Mouse (Mus musculus) right cerebral cortex, postnatal 25 days (tissue): ENCODE data around the gene Gm49450.

Source experiments
- DNase-seq: peaks from one replicate; pipeline ENCODE4 v3.0.0; 2022

The Gm49450 gene

DNA sequence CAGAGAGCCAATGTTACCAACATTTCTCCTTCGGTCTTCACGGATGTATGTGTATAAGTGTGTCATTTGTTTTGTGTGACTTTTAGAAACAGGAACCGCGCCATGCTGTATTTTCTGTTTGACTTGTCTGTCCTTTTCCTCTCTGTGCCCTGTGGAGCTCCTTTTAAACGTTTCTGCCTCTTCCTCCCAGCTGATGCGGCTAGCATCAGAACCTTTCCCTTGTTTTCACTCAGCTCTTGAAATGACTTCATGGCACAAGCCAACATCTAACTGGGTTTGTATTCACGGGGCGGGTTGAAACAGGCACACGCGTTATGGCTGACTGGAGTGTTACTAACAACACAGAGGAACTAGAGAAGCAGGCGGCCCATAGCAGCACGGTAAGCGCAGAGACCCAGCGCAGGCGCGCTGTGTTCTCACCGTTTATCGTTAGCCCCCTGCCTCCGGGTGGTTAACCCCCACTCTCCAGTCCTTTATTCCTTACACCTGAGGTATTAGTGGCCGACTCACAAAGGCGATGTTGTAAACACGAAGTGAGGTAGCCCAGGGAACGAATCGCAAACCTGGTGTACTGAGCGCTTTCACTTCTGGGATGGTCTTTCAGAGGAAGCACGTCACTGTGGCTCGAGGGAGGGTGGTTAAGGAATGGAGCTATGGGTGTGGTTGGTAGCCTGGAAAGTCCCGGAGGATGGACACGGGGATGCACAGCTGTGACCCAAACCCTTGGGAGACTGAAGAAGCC lies 32.1 kb upstream of the Gm49450 start:
- DNase-seq = peak; percentile 81

DNA sequence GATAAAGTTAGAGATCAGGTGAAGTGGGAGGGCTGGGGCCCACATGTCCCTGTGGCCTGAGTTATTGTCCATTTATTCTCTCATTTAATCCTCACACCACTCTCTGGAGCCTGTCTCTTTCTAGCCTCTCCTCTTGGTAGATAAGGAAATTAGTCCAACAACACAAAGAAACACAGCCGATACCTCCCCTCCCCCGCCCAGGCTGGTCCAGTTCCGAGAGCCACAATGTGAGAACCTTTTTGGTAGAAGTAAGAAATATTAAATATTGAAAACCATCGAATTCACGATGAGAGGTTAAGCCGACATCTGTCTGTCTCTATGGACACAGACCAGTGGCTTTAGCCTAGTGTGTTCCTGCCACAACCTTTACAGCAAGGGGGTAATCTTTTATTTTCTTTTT lies 31.3 kb upstream of the Gm49450 start:
- DNase-seq = no peak

DNA sequence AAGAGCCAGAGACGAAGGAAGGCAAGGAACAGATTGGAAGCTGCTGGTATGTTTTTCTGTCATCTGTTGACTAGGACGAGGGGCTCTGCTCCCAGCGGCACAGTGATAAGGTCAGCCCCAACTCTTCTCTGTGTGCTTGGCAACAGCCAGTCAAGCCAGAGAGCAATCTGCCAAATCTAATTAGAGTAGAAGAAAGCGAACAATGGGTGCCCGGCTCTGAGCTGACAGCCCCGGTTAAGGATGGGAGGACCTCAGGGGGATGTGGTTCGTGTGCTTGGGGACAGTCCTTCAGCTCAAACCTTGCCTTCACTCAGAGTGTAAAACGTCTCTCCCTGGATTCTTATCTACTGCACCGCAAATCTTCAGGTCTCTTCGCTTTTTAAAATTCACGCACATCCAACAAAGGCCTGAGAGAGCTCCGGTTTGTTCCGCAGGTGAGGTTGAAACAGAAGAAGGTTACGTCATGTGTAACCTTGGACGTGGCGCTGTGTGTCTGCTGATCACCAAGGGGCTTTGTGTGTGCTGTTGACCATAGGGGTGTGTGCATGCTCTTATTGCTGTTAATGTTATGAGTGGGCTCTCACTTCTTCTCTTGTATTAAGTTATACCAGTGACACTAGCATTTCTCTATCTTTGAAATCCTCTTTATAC lies 30.2 kb upstream of the Gm49450 start:
- peak; percentile 20 for DNase-seq

DNA sequence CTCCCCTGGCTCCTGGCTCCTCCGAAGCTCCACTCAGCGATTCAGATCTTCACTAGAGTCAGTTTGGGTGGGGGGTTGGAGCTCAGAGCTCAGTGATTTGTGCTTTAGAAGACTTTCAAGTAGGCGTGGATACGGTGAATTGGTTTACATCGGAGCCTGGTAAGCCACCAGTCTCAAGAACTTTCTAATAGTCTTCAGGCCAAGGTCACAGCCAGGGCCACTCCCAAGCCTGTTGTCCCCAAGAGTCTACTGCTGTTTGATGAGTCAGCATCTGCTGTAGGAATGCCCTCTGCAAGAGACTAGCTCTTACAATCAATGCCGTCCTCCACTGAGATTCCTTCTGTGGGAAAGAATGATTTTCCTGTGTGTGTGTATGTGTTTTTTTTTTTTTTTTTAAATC lies 28.7 kb upstream of the Gm49450 start:
- DNase-seq = no peak

DNA sequence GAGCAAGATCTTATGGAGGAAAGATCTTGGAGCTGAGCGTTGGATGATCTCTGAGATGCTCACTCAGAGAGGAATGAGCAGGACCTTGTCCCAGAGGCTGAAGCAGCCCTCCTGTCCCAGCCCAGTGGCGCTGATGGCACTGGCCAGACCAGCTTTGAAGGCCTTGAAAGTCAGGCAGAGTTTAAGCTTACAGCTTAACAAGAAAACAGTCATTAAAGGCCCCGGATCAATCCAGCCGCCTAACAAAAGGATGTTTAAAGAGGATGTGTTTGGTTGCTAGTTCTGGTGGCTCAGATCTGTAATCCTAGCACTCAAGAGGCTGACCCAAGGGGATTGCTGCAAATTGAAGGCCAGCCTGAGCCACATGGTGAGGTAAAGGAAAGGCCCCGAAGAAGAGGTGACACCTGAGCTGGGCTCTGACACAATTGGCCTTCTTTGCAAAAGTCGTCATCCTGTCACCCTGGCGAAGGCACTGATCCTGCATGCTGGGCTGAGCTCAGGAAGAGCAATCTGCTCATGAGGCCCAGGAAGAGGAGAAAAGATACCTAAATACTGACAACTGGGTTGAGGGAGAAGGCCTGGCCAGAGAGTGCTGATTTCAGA lies 26.8 kb upstream of the Gm49450 start:
- DNase-seq = no peak

DNA sequence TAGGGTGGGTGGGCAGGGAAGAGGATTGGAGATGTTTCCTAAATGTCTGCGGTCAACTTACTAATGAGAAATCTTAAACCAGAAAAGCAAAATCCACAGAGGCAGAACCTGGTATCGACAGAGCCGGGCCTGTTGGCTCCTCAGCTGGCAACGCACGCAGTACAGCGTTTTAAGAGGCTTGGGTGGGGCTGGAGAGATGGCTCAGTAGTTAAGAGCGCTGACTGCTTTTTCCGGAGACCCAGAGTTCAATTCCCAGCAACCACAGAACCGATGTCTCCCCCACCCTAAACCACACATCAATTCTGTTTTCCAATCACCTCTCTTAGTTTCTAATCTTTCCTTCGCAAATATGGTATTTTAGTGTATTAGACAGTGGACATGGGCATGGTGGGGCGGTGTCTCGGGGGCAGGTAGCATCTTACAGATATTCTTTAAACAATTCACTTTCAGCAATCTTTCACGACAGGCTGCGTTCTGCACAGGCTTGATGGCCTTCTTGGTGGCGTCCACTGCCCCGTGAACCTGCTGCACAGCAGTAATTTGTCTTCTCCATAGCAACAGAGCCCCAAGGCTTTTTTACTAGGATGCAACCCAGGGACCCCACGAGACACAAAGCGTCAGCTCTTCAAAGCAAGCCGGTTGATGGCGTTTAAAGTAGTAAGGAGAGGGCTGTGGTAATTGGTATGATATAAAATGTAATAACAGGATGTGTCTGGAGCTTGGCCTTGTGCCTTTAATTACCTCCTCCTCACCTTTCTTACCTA lies 25.2 kb upstream of the Gm49450 start:
- DNase-seq = no peak

DNA sequence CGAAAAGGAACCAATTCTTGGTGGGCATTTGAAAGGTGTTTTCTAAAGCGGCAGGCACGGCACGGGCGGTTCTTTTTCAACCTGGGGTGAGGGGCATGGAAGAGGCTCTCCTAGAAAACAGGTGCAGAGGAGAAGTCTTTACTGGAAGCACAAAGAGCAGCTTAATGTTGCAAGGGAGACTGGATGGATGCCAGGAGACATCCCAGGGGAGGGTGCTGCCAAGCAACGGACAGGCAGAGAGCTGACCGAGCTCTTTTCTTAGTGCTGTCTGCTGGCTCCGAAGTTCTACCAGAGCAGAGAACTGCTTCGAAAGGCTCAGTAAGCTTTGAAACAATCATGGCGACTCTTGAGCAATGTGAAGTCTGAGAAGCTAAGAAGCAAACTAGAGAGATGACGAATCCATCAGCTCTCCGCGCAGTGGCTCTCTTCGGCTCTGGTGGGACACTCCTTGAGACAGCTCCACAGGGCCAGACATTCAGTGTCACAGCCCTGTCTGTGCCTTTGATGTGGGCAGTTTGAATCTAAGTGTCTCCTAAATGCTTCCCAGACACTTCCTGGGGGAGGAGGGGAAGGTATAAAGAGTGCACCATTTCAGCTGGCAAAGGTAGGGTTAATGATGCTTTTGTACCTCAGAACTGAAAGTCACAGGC lies 24.5 kb upstream of the Gm49450 start:
- DNase-seq = peak; percentile 53

DNA sequence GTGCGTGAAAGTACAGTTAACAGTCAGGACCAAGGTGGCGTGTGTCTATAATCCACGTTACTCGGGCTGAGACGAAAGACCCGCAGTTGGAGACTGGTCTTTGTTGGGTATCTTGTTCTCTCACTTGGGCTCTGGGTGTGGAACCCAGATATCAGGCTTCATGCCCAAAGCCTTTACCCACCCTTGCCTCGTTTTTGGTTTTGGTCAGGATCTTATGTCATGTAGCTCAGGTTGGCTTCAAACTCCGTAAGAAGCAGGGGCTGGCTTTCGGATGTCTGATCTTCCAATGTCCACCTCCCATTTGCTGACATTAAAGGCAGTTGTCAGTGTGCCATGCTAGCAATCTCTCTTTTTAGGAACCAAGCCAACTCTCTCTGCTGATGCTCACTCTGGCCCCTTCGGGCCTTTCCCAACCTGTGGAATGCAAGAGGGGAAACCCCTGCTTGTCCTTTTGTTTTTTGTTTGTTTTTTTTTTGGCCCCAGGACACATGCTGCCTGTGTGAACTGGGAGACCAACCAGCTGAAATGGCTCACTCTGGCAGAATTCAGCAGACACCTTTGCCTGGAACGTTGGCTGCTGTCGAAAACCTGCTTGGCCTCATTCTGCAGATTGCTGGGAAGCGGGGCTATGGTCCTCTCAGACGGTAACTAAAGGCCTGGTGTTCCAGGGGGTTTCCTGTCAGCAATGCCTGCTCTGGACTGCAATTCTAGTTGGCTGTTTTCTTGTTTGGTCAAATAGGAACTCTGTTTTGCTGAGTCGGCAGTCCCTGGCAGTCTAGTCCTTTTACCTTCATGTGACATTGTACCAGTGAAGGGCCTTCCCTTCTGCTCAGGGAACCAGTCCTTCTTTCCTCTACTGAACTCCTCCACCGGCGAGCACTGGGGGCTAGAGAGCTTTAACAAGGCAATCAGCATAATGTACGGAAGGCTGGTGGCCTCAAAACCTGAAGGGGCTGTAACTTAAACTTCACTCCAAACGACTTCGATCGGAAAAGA lies 23.7 kb upstream of the Gm49450 start:
- no peak for DNase-seq

DNA sequence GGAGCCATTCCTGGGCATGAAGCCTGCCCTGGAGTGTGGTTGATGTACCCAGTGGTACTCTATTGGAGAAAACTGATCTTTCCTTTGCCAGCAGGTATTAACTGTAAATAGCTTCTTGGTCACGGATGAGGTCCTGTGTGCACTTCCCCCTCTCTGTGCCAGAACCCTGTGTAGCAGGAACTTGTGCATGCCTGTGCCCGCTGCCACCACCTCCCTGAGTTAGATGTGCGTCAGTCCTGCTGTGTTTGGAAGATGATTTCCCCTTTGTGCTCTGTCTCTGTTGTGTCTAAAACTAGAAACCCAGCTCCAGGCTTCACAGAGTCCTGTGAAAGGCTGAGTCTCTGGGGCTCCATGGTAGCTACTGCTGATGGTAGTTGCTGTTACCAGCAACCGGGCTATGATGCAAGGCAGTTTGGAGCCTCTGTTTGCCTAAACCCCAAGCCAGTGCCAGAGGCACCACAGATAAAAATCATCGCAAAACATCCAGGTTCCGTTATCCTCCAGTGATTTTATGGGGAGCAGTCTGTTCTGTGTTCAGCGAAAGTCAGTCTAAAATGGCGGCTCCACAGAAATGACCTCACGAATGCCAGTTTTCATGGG lies 19.8 kb upstream of the Gm49450 start:
- no peak for DNase-seq

DNA sequence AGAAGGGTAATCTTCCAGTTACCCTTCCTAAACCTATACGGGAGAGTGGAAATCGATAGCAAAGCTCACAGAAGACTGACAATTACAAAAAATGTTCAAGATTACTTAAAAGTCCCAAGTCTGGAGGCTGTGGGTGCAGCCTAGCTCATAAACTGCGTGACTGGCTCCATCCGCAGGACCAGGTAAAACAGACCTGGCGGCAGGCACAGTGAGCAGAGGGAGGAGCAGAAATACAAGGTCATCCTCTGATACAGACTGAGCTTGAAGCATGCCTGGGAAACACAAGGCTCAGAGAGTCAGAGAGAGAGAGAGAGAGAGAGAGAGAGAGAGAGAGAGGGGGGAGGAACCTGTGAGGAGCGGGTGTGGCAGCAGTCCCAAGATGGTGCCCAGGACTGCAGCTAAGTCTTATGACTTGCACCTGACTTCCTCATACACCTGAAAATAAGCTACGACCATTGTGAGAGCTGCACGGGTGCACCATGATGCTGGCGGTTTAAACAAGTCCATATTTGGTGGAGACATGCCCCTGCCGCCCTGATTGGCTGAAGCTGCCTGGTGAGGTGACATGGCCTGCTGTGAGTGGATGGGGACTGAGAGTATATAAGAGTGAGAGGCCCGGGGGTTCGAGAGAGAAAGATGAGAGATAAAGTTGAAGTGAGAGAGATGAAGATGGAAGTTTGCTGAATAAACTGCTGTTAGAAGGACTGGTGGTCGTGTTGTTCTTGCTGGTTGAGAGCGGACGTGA lies 18.4 kb upstream of the Gm49450 start:
- DNase-seq = peak; percentile 48

DNA sequence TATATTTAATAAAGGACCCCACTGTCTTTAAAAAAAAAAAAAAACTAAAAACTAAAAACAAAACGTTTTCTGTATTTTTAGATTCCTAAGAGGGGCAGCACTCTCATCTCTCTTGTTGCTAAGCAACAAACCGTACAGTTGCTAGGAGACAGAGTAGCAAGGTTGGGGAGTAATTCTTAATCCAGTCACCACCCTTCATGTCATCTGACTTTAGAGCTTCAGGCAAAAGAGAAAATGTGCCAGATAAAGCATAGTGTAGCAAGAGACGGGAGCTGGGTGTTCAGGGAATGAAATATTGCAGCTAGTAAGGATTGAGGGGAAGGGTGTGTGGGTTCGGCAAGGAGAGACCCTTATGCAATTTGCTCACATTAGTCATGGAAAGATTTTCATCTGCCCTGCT lies 17.8 kb upstream of the Gm49450 start:
- peak; percentile 29 for DNase-seq

DNA sequence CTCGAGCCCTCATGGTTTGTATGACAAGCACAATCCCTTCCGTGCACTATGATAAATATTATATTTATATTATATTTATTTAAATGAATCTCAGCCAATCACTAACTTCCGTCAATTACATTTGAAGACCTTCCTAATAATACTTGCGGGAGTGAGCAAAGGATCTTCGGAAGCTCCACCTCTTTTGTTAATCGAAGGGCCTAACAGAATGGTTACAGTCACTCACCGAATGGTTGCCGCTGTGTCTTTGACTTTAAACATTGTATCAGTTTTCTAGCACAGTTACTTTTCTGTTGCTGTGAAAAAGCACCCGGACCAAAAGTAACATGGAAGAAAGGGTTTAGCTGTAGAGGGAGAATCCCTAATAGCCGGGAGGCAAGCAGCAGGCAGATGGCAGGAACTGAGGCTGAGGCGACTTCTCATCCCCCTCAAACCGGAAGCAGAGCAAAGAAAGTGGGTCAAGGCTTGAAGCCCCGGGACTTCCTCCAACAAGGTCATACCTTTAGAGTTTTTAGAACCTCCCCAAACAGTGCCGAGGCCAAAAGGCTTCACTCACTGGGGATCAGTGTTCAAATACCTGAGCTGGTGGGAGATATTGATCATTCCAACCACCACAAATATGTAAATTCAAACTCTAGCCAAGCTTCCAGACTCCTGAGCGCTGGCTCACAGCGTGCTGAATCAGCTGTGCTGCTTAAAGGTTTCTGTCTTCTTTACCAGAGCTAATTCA lies 16.2 kb upstream of the Gm49450 start:
- no peak for DNase-seq

DNA sequence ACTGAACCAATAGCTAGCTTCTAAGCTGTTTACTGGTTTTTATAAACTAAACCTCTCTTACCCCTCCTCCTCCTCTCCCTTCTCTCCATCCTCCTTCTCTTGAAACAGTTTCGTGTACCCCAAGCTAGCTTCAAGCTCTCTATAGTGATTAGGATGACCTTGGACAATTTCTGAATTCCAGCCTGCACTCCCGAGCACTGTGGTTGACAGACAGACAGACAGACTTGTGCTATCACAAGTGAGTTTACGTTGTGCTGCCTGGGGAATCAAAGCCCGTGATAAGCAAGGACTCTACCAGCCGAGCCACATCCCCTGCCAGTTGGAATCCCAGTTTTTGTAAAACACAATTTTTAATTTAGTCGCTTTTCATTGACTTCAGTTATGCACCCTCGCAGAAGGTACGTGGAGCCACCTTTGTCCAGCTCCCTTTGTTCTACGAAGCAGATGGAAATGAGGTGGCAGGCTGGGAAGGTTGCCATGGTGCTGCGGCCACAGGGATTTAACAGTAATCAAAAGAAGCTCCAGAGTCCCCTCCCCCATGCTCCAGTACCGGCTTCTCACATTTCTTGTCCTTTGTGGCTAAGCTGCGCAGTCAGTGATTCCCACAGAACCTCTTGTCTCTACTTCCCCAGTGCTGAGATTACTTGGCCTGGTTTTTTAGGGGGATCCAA lies 15.5 kb upstream of the Gm49450 start:
- DNase-seq = peak; percentile 44

DNA sequence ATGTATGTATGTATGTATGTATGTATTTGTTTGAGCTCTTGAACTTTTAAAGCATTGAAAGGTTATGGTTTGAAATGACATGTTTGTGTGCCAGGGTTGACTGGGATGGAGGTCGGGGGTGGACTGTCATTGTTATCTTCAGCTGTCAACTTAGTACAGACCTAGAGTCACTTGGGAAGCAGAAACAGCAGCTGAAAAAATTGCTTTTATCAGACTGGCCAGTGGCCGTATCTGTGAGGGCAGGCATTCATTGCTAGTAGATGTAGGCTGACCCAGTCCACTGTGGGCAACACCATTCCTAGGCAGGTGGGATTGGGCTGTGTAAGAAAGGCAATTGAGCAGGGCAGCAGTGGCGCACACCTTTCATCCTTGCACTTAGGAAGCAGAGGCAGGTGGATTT lies 6.2 kb upstream of the Gm49450 start:
- no peak for DNase-seq

DNA sequence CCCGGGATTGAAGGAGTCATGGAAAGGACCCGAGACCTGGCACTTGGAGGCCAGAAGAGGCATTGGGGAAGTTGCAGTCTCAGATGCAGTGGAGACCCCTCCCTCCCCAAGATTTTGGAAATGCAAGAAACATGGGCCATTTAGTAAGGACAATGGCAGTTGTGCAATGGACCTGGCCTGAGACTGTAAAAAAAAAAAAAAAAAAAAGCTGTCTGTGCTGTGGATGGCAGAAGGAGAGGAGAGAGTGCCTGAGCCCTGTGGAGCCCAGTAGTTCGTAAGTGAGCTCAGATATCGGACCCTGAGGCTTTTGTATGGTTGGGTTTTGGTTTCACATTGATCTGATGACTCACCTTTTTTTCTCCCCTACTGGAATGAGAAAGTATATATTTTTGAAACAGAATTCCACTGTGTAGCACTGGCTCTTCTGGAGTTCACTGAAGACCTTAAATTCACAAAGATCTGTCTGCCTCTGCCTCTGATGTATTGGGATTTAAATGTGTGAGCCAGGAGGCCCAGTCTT lies 5.6 kb upstream of the Gm49450 start:
- DNase-seq = no peak

DNA sequence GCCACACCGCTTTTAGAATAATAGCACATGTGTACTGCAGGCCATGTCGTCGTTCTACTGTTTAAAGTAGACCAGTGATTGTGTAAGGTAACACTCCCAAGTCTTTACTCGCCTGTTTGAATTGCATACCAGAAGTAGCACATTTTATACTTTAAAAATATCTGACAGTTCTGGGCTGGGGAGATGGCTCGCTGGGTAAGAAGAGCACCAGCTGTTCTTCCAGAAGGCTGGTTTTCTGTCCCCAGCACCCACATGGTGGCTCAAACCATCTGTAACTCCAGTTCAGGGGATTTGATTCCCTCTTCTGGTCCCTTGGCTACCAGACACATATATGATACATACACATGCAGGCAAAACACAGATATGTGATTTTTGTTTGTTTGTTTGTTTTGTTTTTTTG lies 4.1 kb upstream of the Gm49450 start:
- DNase-seq = no peak

DNA sequence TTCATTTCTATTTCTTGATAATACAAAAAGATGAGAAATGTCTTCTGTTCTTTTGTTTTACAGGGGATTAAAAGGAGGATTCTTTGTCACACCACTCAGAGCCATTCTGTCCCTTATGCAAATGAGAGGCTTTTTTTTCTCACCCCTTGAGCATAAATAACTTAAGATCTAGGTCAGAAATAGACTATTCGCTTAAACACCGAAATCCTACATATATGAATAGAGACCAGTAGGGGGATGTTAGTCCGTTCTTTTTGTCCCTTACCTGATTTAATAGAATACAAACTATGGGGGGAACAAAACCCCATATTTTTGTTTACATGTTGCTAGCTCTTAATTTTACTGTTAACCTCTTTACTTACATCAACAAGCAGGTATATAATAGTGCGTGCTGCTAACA lies 2.6 kb upstream of the Gm49450 start:
- DNase-seq = no peak

DNA sequence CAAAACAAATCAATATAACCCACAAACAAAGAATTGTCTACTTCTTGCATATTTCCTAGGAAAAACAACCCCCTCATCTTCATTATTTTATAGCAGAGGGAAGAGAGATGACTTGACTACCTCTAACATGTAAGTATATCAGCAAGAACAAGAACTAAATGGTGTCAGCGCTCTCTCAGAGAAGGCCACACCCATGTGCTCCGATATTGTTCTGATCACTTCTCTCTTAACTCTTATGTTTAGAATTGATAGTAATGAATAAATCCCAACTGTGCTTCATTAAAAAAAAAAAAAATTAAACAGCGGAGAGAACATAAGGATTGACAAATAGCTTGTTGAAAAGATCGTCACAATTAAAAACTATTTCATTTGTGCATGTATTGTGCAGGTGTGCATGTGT lies 2.0 kb upstream of the Gm49450 start:
- no peak for DNase-seq
